Mouse (Mus musculus) R1 (cell line): ENCODE measurements around the gene 1700025G04Rik.
A peak's percentile ranks its signal among the peaks of the same experiment; 100 is the strongest.

Experiments used
- DNase-seq: peaks from one replicate; pipeline ENCODE4 v3.0.0-alpha.2; 2018; ENCODE audit warnings: low read depth, low spot score

Gene 1700025G04Rik

GRCm38 (mm10) chr1:151900706-151901360 lies 189.1 kb downstream of the 1700025G04Rik start:
- no peak for DNase-seq

GRCm38 (mm10) chr1:151899964-151900363 lies 190.0 kb downstream of the 1700025G04Rik start:
- DNase-seq, result peak; percentile 21

GRCm38 (mm10) chr1:151895406-151895805 lies 194.5 kb downstream of the 1700025G04Rik start:
- no peak for DNase-seq

GRCm38 (mm10) chr1:151893976-151894375 lies 195.9 kb downstream of the 1700025G04Rik start:
- DNase-seq, result no peak

- no peak for DNase-seq
These were observed 197.9 kb downstream of the 1700025G04Rik start for GRCm38 (mm10) chr1:151892008-151892407.

GRCm38 (mm10) chr1:151891194-151891593 lies 198.7 kb downstream of the 1700025G04Rik start:
- DNase-seq, result no peak

GRCm38 (mm10) chr1:151890041-151890621 lies 199.8 kb downstream of the 1700025G04Rik start:
- no peak for DNase-seq

- no peak for DNase-seq
These were observed 202.3 kb downstream of the 1700025G04Rik start for GRCm38 (mm10) chr1:151887631-151888030.

- DNase-seq, result no peak
These were observed 202.8 kb downstream of the 1700025G04Rik start for GRCm38 (mm10) chr1:151887126-151887525.

- DNase-seq, result no peak
These were observed 203.8 kb downstream of the 1700025G04Rik start for GRCm38 (mm10) chr1:151886171-151886570.

GRCm38 (mm10) chr1:151881253-151881652 lies 208.7 kb downstream of the 1700025G04Rik start:
- DNase-seq, result no peak

GRCm38 (mm10) chr1:151880731-151881130 lies 209.2 kb downstream of the 1700025G04Rik start:
- peak; percentile 79 for DNase-seq

GRCm38 (mm10) chr1:151879966-151880365 lies 210.0 kb downstream of the 1700025G04Rik start:
- no peak for DNase-seq

- DNase-seq, result peak; percentile 92
These were observed 210.5 kb downstream of the 1700025G04Rik start for GRCm38 (mm10) chr1:151879308-151879850.

GRCm38 (mm10) chr1:151878411-151878810 lies 211.5 kb downstream of the 1700025G04Rik start:
- DNase-seq, result peak; percentile 66

- no peak for DNase-seq
These were observed 217.0 kb downstream of the 1700025G04Rik start for GRCm38 (mm10) chr1:151872971-151873370.

GRCm38 (mm10) chr1:151864326-151864725 lies 225.6 kb downstream of the 1700025G04Rik start:
- no peak for DNase-seq

GRCm38 (mm10) chr1:151863797-151864147 lies 226.2 kb downstream of the 1700025G04Rik start:
- peak; percentile 31 for DNase-seq

GRCm38 (mm10) chr1:151863135-151863796 lies 226.7 kb downstream of the 1700025G04Rik start:
- DNase-seq, result no peak

GRCm38 (mm10) chr1:151862109-151862508 lies 227.8 kb downstream of the 1700025G04Rik start:
- DNase-seq, result no peak

- peak; percentile 74 for DNase-seq
These were observed 228.5 kb downstream of the 1700025G04Rik start for GRCm38 (mm10) chr1:151861334-151861995.

GRCm38 (mm10) chr1:151858474-151858873 lies 231.5 kb downstream of the 1700025G04Rik start:
- no peak for DNase-seq
